Mouse (Mus musculus): Measurements from ENCODE around the gene Stoml1.

GRCm38 (mm10) chr9:58213377-58213776 is 39.6 kb upstream of the Stoml1 start:
- TF ChIP-seq EP300 (IDR thresholded peaks at IDR 0.05; ENCODE audit: low read length) (no peak), CTCF (conservative IDR thresholded peaks at IDR 0.05 in 1 of 2, IDR thresholded peaks at IDR 0.05 in 1 of 2; ENCODE audit: low read depth in 2 of 2, low read length in 2 of 2) (no peak), POLR2AphosphoS2 (IDR thresholded peaks at IDR 0.05; ENCODE audit: low read depth, low read length) (no peak), CHD1 (IDR thresholded peaks at IDR 0.05; ENCODE audit: low read depth, low read length) (no peak), POLR2A (IDR thresholded peaks at IDR 0.05; ENCODE audit: low read depth, low read length) (no peak), CHD2 (IDR thresholded peaks at IDR 0.05; ENCODE audit: low read length) (no peak), ELF1 (IDR thresholded peaks at IDR 0.05; ENCODE audit: low read depth, low read length) (no peak), TCF12 (IDR thresholded peaks at IDR 0.05; ENCODE audit: low read depth, low read length) (no peak)
